Mouse (Mus musculus): ENCODE data around the gene Csrp1. TPM values are rescaled to one million over a fixed set of nuclear protein-coding genes. Genes with fewer than 3 reads are reported as not detected.

Gene Csrp1
- total and polyA plus RNA-seq, 2 experiments from 2014 or later = 21.6 to 64.3 TPM

DNA sequence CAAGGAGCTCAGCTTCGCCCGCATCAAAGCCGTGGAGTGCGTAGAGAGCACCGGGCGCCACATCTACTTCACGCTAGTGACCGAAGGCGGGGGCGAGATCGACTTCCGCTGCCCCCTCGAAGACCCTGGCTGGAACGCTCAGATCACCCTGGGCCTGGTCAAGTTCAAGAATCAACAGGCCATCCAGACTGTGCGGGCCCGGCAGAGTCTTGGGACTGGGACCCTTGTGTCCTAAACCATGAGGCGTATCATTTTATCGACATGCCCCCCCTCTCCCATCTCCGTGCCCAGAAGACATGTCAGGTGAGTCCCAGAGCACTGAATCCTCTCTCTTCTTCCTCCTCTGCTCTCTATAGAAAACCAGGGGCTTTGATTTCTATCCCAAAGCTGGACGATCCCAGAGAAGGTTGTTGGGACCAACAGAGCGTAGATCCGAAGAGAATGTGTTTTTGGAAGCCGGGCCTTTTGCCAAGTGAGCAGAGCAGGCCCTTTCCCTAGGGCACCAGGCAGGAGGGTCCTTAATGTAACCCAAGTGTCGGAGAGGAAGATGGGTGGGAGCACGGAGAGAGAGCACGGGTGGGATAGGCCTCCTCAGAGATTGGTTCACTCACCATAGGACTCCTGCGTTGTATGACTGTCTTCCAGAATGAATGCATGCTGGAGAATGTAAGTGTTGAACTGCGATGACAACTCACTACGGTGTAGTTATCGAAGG is 46.9 kb downstream of the Csrp1 start:
- ATAC-seq (ENCODE audit: low FRiP score) (0 out of 2 replicates have a peak, but pooled peaks have one; percentile 6), DNase-seq (ENCODE audit: low spot score) (no peak)
- Histone ChIP-seq H3K36me3 (ENCODE audit: insufficient read depth, low read length) (no peaks in the 10 kb centered on the region), H3K9me3 (ENCODE audit: low read length) (no peaks in the 10 kb centered on the region), H3K4me2 (ENCODE audit: low read depth, low read length, poor library complexity, severe bottlenecking) (peak overlapping the region; percentile 88), H3K27ac (ENCODE audit: low read depth, low read length) (peak overlapping the region; percentile 60; the same call in 1 of the 2 replicates), H3K9ac (replicated peaks; ENCODE audit: low read length, poor library complexity, severe bottlenecking) (peak overlapping the region; percentile 77), H3K27me3 (ENCODE audit: insufficient read depth, low read length) (no peaks in the 10 kb centered on the region), H3K4me1 (ENCODE audit: insufficient read depth, low read length) (peaks cover 12% of the 10 kb centered on the region; the same call in 1 of the 2 replicates), H3K4me3 (ENCODE audit: low read depth, low read length) (peak overlapping the region; percentile 55)
- TF ChIP-seq CTCF (IDR thresholded peaks at IDR 0.05) = no peak
- 28% methylated on average over 30 of the region's 30 CpGs for WGBS

DNA sequence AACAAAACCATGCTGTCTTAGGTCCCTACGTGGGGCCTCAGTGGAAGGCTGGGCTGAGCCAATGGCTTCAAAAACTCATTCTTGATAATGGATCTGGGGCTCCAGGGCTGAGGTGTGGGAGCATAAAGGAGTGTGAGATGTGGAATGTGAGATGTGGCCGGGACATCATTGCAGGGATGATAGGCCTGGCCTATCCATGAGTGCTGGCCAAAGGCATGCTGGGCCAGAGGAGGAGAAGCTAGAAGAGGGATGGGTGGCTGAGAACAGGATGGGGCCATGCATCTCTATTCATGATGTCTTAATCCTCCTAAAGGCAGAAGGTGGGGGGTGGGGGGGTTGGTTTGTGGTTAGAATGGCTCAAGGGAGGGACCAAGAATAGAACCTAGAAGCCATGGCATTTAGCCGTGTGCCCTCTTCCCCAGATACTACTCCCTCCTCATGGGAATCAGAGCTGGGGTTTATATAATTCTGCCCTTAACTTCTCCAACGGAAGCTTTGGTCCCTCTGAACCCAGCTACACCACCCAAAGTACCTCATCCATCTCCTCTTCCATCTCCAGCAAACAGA is 47.5 kb downstream of the Csrp1 start:
- WGBS = 84% methylated on average over 4 of the region's 4 CpGs
- H3K4me1 ChIP-seq (ENCODE audit: insufficient read depth, low read length) = peaks cover 12% of the 10 kb centered on the region; the same call in 1 of the 2 replicates
- TF ChIP-seq CTCF (IDR thresholded peaks at IDR 0.05) = no peak
- 0 out of 2 replicates have a peak overlapping the region, but pooled peaks have one; percentile 77 for H3K9ac ChIP-seq (replicated peaks; ENCODE audit: low read length, poor library complexity, severe bottlenecking)
- no peaks in the 10 kb centered on the region for H3K27me3 ChIP-seq (ENCODE audit: insufficient read depth, low read length)
- H3K27ac ChIP-seq (ENCODE audit: low read depth, low read length) = no peak overlapping the region
- no peaks in the 10 kb centered on the region for H3K36me3 ChIP-seq (ENCODE audit: insufficient read depth, low read length)
- no peak for ATAC-seq (ENCODE audit: low FRiP score)
- H3K4me2 ChIP-seq (ENCODE audit: low read depth, low read length, poor library complexity, severe bottlenecking) = peak overlapping the region; percentile 88
- H3K4me3 ChIP-seq (ENCODE audit: low read depth, low read length) = peak overlapping the region; percentile 55
- no peak for DNase-seq (ENCODE audit: low spot score)
- no peaks in the 10 kb centered on the region for H3K9me3 ChIP-seq (ENCODE audit: low read length)

DNA sequence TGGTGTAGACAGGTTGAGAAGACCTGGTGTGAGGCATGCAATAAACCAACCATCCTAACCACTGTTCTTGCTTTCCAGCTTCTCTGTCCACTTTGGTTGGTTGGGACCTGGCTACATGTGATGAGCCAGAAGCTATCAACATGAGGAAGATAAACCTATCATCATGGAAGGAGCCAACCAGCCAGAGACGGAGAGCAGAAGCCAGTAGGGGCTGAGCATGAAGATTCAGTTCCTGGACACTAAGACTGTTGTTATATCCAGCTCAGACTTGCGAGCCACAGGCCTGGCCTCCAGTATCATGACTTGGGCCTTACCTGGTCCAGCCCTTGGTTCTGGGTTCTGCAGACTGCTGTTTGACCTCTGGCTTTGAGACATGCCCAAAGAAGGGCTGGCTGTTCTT is 48.5 kb downstream of the Csrp1 start:
- H3K9me3 ChIP-seq (ENCODE audit: low read length) = no peaks in the 10 kb centered on the region
- no peak overlapping the region for H3K4me2 ChIP-seq (ENCODE audit: low read depth, low read length, poor library complexity, severe bottlenecking)
- DNase-seq (ENCODE audit: low spot score) (no peak), ATAC-seq (ENCODE audit: low FRiP score) (no peak)
- H3K9ac ChIP-seq (replicated peaks; ENCODE audit: low read length, poor library complexity, severe bottlenecking) = no peak overlapping the region
- H3K4me1 ChIP-seq (ENCODE audit: insufficient read depth, low read length) = peaks cover 12% of the 10 kb centered on the region; the same call in 1 of the 2 replicates
- H3K27me3 ChIP-seq (ENCODE audit: insufficient read depth, low read length) = no peaks in the 10 kb centered on the region
- H3K27ac ChIP-seq (ENCODE audit: low read depth, low read length) = no peak overlapping the region
- no peak for TF ChIP-seq CTCF (IDR thresholded peaks at IDR 0.05)
- H3K36me3 ChIP-seq (ENCODE audit: insufficient read depth, low read length) = no peaks in the 10 kb centered on the region
- H3K4me3 ChIP-seq (ENCODE audit: low read depth, low read length) = no peak overlapping the region
- 91% methylated on average over 2 of the region's 2 CpGs for WGBS

DNA sequence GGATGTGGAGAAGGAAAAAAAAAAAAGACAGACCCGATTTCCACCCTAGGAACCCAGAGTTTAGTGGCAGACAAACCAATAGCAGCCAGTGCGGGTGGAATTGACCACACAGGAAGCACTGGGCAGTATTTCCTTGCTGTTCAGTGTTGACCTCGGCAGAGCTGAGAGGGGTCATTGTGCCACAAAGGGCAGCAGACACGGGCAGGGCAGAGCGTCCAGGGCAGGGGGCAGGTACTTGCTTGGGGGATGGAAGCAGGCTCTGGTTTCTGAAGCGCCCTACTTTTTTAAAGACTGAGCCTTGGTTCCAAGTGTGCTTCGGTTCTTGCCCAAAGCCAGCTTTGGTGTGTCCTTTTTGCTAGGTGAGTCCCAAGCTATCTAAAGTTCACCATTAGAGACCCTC is 50.4 kb downstream of the Csrp1 start:
- DNase-seq (ENCODE audit: low spot score) (no peak), ATAC-seq (ENCODE audit: low FRiP score) (no peak)
- Histone ChIP-seq H3K4me3 (ENCODE audit: low read depth, low read length) (no peak overlapping the region), H3K4me1 (ENCODE audit: insufficient read depth, low read length) (peaks cover 12% of the 10 kb centered on the region; the same call in 1 of the 2 replicates), H3K9ac (replicated peaks; ENCODE audit: low read length, poor library complexity, severe bottlenecking) (no peak overlapping the region), H3K9me3 (ENCODE audit: low read length) (no peaks in the 10 kb centered on the region), H3K36me3 (ENCODE audit: insufficient read depth, low read length) (no peaks in the 10 kb centered on the region), H3K27ac (ENCODE audit: low read depth, low read length) (no peak overlapping the region), H3K27me3 (ENCODE audit: insufficient read depth, low read length) (no peaks in the 10 kb centered on the region), H3K4me2 (ENCODE audit: low read depth, low read length, poor library complexity, severe bottlenecking) (no peak overlapping the region)
- 87% methylated on average over 7 of the region's 7 CpGs for WGBS
- no peak for TF ChIP-seq CTCF (IDR thresholded peaks at IDR 0.05)

DNA sequence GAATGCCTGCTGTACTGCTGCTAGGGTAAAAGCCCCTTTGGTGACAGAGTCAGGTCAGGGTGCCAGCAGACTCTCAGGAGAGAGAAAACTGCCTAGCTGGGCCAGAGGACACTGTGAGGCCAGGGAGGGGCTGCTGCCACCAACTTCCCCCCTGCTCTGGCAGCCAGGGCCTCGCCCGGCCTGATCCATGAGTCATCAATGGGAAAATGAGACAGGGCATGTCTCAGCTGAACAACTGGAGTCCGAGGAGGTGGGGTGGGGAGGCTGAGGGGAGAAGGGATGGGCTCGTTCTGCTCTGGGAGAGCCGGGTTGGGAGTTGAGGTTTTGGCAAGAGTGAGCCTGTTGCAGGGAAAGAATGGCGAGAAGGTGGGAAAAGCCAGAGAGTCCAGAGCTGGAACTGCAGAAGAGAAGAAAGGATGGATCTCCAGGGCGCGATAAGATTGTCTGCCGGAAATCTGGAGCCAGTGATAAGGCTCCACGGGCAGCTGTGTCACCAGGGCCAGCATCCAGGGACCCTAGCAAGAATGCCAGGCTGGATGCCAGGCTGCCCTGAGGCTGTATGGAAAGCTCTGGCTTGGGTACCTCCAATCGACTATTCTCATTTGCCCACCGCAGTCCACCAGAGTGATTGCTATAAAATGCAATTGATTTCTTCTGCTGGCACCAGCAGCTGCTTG is 51.2 kb downstream of the Csrp1 start:
- Histone ChIP-seq H3K27ac (ENCODE audit: low read depth, low read length) (no peak overlapping the region), H3K9ac (replicated peaks; ENCODE audit: low read length, poor library complexity, severe bottlenecking) (no peak overlapping the region), H3K4me1 (ENCODE audit: insufficient read depth, low read length) (peaks cover 8% of the 10 kb centered on the region; the same call in 1 of the 2 replicates), H3K36me3 (ENCODE audit: insufficient read depth, low read length) (no peaks in the 10 kb centered on the region), H3K4me2 (ENCODE audit: low read depth, low read length, poor library complexity, severe bottlenecking) (no peak overlapping the region), H3K9me3 (ENCODE audit: low read length) (no peaks in the 10 kb centered on the region), H3K27me3 (ENCODE audit: insufficient read depth, low read length) (no peaks in the 10 kb centered on the region), H3K4me3 (ENCODE audit: low read depth, low read length) (no peak overlapping the region)
- TF ChIP-seq CTCF (IDR thresholded peaks at IDR 0.05) = no peak
- ATAC-seq (ENCODE audit: low FRiP score) = no peak
- WGBS = 54% methylated on average over 12 of the region's 12 CpGs
- no peak for DNase-seq (ENCODE audit: low spot score)

DNA sequence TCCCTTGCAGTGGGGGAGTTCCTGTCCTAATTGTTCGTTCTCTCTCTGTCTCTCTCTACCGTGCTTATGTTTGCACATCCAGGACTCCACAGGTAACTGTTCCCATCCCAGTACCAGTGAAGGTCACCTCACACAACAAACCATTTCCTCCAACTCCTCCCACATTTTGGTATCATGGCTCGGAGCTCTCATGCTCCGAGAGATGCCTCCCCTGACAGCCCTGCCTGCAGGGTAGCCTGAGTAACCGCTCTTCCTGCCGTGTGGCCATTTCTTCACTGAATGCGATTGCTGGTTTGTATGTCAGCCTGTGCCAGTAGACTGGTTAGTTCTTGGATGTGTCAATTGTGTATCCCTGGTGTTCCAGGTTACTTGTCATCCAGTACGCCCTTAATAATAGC is 51.7 kb downstream of the Csrp1 start:
- Histone ChIP-seq H3K4me1 (ENCODE audit: insufficient read depth, low read length) (peaks cover 8% of the 10 kb centered on the region; the same call in 1 of the 2 replicates), H3K36me3 (ENCODE audit: insufficient read depth, low read length) (no peaks in the 10 kb centered on the region), H3K4me3 (ENCODE audit: low read depth, low read length) (no peak overlapping the region), H3K27me3 (ENCODE audit: insufficient read depth, low read length) (no peaks in the 10 kb centered on the region), H3K9ac (replicated peaks; ENCODE audit: low read length, poor library complexity, severe bottlenecking) (no peak overlapping the region), H3K4me2 (ENCODE audit: low read depth, low read length, poor library complexity, severe bottlenecking) (no peak overlapping the region), H3K27ac (ENCODE audit: low read depth, low read length) (no peak overlapping the region), H3K9me3 (ENCODE audit: low read length) (no peaks in the 10 kb centered on the region)
- no peak for TF ChIP-seq CTCF (IDR thresholded peaks at IDR 0.05)
- no peak for ATAC-seq (ENCODE audit: low FRiP score)
- no peak for DNase-seq (ENCODE audit: low spot score)
- WGBS = 52% methylated on average over 8 of the region's 8 CpGs

Data from midbrain, postnatal 0 days (tissue).